Mouse (Mus musculus) spleen, postnatal 14 days (tissue): ENCODE data around the gene Banp.

Source experiments
- DNase-seq, 2 experiments: peaks; one replicate each; pipeline ENCODE4 v3.0.0; 2021 to 2022; ENCODE audit warnings: low spot score in 2 of 2

Gene Banp

GRCm38 (mm10) chr8:121980792-121981519 is 31.4 kb downstream of the Banp start:
- DNase-seq = no peak

GRCm38 (mm10) chr8:121981520-121981895 is 32.0 kb downstream of the Banp start:
- no peak for DNase-seq

- DNase-seq = no peak
Observed at GRCm38 (mm10) chr8:121985673-121986072, 36.1 kb downstream of the Banp start.

- no peak for DNase-seq
Observed at GRCm38 (mm10) chr8:121987892-121988291, 38.3 kb downstream of the Banp start.

- no peak for DNase-seq
Observed at GRCm38 (mm10) chr8:121990506-121991255, 41.1 kb downstream of the Banp start.

- DNase-seq = no peak
Observed at GRCm38 (mm10) chr8:121991611-121992010, 42.1 kb downstream of the Banp start.

GRCm38 (mm10) chr8:121992911-121993310 is 43.4 kb downstream of the Banp start:
- DNase-seq = no peak

- no peak for DNase-seq
Observed at GRCm38 (mm10) chr8:121995112-121995511, 45.6 kb downstream of the Banp start.

- DNase-seq = no peak
Observed at GRCm38 (mm10) chr8:121995895-121996294, 46.3 kb downstream of the Banp start.

GRCm38 (mm10) chr8:121998631-121999030 is 49.1 kb downstream of the Banp start:
- no peak for DNase-seq

- no peak for DNase-seq
Observed at GRCm38 (mm10) chr8:121999211-121999610, 49.7 kb downstream of the Banp start.

- DNase-seq = no peak
Observed at GRCm38 (mm10) chr8:122001339-122002115, 52.0 kb downstream of the Banp start.

GRCm38 (mm10) chr8:122003646-122004045 is 54.1 kb downstream of the Banp start:
- DNase-seq = no peak

- no peak for DNase-seq
Observed at GRCm38 (mm10) chr8:122004131-122004530, 54.6 kb downstream of the Banp start.

GRCm38 (mm10) chr8:122005422-122006204 is 56.1 kb downstream of the Banp start:
- DNase-seq = no peak

GRCm38 (mm10) chr8:122006688-122007484 is 57.3 kb downstream of the Banp start:
- no peak for DNase-seq

- no peak for DNase-seq
Observed at GRCm38 (mm10) chr8:122008395-122008794, 58.8 kb downstream of the Banp start.

GRCm38 (mm10) chr8:122010638-122011037 is 61.1 kb downstream of the Banp start:
- no peak for DNase-seq

GRCm38 (mm10) chr8:122011066-122011588 is 61.6 kb downstream of the Banp start:
- DNase-seq = no peak

GRCm38 (mm10) chr8:122014606-122015005 is 65.1 kb downstream of the Banp start:
- DNase-seq = no peak
